Mouse (Mus musculus): ENCODE measurements around the gene Rhbg.
A peak's percentile ranks its signal among the peaks of the same experiment; 100 is the strongest.

Rhbg gene

GRCm38 (mm10) chr3:88256382-88256781, 1.9 kb upstream of the Rhbg start:
- no peak for DNase-seq (ENCODE audit: low read depth, low spot score)

DNA sequence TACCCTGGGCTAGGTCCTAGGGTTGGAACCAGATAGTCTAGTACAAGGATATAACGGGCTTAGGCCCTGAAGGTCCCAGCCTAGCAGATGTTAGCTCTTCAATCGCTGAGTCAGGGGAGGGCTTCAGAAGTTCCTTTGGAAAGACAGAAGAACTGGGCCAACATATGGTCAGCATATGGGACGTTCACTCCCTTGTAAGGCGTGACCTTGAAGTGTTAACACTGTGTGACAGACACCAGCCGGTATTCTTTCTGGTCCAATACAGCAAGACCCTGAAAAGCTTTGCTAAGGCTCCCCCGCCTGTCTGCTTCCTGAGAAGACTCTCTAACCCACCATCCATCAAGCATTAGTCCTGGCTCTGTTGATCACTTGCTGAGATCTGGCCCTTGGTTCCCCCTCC, 1.4 kb upstream of the Rhbg start:
- no peak for DNase-seq (ENCODE audit: low read depth, low spot score)

- DNase-seq (ENCODE audit: low read depth, low spot score), result no peak
These were observed 1.8 kb downstream of the Rhbg start for GRCm38 (mm10) chr3:88252739-88253138.

DNA sequence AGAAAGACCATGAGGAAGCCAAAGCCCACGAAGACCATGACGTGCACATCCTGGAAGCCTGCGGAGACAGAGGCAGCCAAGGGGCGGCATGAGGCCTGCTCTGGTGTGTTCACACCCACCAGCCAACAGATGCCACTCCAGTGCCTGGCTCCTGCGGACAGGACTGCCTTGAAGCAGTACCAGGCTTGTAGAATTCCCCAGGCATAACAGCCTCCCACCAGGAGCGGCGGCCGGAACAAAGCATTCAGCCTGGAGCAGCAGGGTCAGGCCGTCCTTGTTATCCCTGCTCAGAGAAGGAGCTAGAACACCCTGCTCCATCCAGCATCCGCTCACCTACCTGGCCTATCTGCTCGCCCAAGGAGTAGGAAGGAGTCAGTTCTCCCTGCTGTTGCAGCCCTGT, 6.1 kb downstream of the Rhbg start:
- DNase-seq (ENCODE audit: low read depth, low spot score), result no peak

GRCm38 (mm10) chr3:88247666-88248065, 6.8 kb downstream of the Rhbg start:
- DNase-seq (ENCODE audit: low read depth, low spot score), result no peak

DNA sequence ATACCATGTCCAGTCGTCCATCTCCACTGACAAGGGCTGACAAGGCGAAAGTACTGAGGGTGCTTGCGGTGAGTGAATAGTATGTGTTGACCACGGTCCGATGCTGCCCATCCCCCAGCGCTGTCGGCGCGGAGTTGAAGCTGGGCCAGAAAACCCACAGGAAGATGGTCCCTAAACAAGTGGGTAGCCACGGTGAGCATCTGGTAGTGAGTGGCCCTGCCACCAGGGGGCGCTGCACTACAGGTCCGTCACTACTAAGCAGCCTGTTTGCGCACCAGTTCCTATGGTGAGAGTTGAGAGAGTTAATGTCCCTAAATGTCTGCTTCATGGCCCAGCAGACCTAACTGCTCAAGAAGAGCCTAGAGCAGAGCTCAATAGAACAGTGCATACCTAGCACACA, 8.7 kb downstream of the Rhbg start:
- DNase-seq (ENCODE audit: low read depth, low spot score), result peak; percentile 36

DNA sequence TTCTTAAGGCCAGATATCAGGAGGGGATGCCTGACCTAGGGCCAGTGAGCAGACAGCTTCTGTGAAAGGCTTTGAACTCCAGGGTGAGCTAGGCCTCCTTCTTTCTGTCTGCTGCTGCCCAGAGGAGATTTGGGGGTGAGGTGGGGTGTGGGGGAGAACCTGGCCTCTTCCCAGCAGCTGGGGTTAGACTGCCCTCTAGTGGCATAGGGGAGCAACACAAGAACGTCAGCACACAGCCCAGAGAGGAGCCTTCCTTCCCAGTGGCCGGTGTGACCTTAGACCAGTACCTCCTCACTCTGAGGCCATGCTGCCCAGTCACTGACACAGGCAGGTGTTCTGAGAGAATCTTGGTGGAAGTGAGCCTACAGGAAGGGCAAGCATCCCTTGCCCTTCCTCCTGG, 10.4 kb downstream of the Rhbg start:
- peak; percentile 25 for DNase-seq (ENCODE audit: low read depth, low spot score)

DNA sequence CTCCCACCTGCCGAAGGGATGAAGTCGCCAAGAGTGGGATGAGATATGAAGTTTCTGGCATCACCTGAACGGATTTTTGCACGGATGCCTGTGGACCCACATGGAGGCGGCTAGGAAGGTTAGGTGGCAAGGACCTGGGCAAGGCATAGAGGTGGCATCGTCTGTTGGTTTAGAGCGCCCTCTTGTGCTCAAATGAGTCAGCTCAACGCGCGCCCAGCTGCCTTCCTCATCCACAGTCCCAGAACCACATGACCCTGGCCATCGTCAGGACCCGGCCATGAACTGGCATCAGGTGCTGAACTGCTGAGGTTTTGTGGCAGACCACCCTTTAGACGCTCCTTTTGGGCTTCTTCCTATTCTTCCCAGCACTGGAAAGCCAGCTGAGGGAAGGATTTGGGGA, 12.0 kb downstream of the Rhbg start:
- peak; percentile 26 for DNase-seq (ENCODE audit: low read depth, low spot score)

GRCm38 (mm10) chr3:88241045-88241786, 13.3 kb downstream of the Rhbg start:
- no peak for DNase-seq (ENCODE audit: low read depth, low spot score)

- no peak for DNase-seq (ENCODE audit: low read depth, low spot score)
These were observed 15.1 kb downstream of the Rhbg start for GRCm38 (mm10) chr3:88239446-88239845.

DNA sequence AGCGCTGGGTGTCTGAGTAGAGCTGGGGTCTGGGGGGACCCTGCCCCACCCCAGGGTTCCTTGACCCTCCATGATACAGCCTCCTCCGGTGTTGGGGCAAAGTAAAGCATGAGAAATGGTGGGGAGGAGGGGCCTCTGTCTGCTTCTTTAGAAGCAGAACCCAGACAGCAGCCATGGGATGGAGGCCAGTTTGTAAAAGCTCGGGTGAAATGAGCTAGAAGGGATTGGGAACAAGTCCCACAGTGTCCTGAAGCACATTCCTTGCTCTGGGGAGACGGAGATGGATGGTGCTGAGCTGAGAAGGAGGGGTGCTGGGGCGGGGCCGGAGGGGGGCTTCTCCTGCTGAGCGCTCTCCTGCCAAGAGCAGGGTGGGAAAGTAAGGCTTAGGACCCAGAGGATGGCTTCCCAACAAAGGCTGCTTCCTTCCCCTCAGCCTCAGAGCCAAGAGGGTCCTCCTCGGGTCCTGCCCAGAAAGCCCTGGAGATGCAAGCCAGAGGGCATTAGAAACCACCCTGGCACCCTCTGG, 15.6 kb downstream of the Rhbg start:
- no peak for DNase-seq (ENCODE audit: low read depth, low spot score)

GRCm38 (mm10) chr3:88237556-88238194, 16.8 kb downstream of the Rhbg start:
- no peak for DNase-seq (ENCODE audit: low read depth, low spot score)

- DNase-seq (ENCODE audit: low read depth, low spot score), result no peak
These were observed 17.4 kb downstream of the Rhbg start for GRCm38 (mm10) chr3:88237161-88237555.

- DNase-seq (ENCODE audit: low read depth, low spot score), result no peak
These were observed 18.9 kb downstream of the Rhbg start for GRCm38 (mm10) chr3:88235616-88236015.

DNA sequence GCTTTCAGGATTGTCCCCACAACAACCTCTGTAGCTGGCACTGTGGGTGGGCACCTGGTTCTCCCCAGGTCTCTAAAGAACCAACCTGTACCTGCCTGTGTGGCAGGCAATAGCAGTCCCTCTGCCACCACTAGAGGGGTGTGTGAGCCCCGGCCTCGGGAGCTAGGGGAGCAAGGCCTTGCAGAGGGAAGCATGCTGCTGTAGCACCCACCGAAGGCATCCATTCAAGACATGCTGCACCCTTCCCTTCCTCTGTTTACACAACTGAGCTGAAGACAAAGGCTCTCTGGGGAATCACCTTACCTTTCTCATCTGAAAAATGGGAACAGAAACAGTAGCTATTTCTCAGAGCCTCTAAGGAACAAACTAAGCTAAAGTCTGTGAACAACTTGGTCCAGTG, 19.3 kb downstream of the Rhbg start:
- DNase-seq (ENCODE audit: low read depth, low spot score), result no peak

DNA sequence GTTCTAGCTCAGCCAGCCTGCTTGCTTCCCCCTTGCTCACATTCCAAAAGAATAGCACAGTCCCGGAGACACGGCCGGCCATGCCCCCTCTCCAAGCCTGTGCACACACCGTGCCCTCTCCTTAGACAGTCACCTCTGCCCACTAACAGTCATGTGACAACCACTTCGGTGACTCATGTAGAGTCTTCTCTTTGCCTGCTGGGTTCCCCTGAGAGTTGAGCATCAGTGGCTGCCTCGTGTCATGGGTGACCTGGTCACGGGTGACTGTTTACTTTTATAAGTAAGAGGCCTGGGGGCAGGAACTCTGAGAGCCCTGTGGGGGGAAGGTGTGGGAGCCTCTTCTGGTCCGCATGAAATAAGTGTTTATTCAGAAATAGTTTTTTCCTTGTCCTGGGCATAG, 20.5 kb downstream of the Rhbg start:
- DNase-seq (ENCODE audit: low read depth, low spot score), result no peak

GRCm38 (mm10) chr3:88232851-88233649, 21.5 kb downstream of the Rhbg start:
- no peak for DNase-seq (ENCODE audit: low read depth, low spot score)

- no peak for DNase-seq (ENCODE audit: low read depth, low spot score)
These were observed 22.2 kb downstream of the Rhbg start for GRCm38 (mm10) chr3:88232301-88232702.

- DNase-seq (ENCODE audit: low read depth, low spot score), result no peak
These were observed 23.4 kb downstream of the Rhbg start for GRCm38 (mm10) chr3:88231061-88231641.

GRCm38 (mm10) chr3:88230262-88231047, 24.1 kb downstream of the Rhbg start:
- no peak for DNase-seq (ENCODE audit: low read depth, low spot score)

GRCm38 (mm10) chr3:88229526-88229925, 25.0 kb downstream of the Rhbg start:
- no peak for DNase-seq (ENCODE audit: low read depth, low spot score)

Measured in c-Kit-negative CD71-positive TER-119-positive erythroid progenitor cells, embryonic 14.5 days (primary cell).